Mouse (Mus musculus): Measurements from ENCODE around the gene Tnfsf13b. TPM values are rescaled to one million over a fixed set of nuclear protein-coding genes. Genes with fewer than 3 reads are reported as not detected.
A peak's percentile ranks its signal among the peaks of the same experiment; 100 is the strongest.

The Tnfsf13b gene
- polyA plus RNA-seq, 1 experiment from 2014 or later = 0.40 TPM

DNA sequence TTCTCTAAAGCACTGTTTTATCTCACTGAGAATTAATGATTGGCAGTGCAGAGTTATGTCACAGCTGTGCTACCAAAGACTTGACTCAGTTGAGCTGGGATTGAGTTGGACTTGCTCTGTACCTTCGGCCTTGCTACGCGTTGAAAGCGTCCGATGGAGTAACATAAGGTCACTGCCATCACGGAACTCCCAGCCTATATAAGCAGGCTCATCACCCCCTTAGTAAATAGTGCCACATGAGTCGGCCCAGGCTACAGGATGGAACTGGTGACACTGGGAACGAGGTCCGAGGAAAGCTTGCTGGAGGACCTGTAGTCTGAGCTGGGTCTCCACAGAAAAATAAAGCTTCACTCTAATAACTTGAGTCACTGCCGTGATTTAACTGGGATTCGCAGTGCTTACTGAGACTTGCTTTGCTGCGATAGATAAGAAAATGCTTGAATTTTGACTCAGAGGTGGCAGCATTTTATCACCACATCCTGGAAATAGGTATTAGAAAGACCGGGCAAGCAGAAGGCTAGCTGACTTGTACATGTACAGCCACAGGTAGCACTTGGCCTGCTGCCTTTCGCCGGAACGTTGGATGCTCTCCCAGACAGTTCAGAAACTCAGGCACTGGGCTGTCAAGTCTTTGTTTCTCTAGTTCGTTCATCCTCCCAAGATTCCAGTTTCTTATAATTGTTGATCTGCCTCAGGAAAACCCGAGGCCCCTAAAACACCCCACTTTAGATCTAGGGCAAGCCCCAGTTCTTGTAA is 27.6 kb upstream of the Tnfsf13b start:
- Histone ChIP-seq H3K36me3 (ENCODE audit: control insufficient read depth, insufficient read depth, low read length) (no peaks in the 10 kb centered on the region), H3K4me1 (ENCODE audit: control insufficient read depth, insufficient read depth, low read length) (peaks cover 22% of the 10 kb centered on the region), H3K4me2 (peak overlapping the region; percentile 92), H3K4me3 (ENCODE audit: low read depth, low read length) (peak overlapping the region; percentile 82), H3K9ac (ENCODE audit: low read depth, low read length) (peak overlapping the region; percentile 96), H3K27ac (ENCODE audit: low read depth, low read length) (no peak overlapping the region), H3K27me3 (ENCODE audit: control insufficient read depth, insufficient read depth, low read length) (no peaks in the 10 kb centered on the region), H3K9me3 (replicated peaks; ENCODE audit: control insufficient read depth, low read length) (no peaks in the 10 kb centered on the region)
- 42% methylated on average over 18 of the region's 18 CpGs for WGBS (ENCODE audit: insufficient replicate concordance)
- no peak for ATAC-seq (replicated peaks; ENCODE audit: insufficient number of reproducible peaks, low FRiP score, low TSS enrichment)

DNA sequence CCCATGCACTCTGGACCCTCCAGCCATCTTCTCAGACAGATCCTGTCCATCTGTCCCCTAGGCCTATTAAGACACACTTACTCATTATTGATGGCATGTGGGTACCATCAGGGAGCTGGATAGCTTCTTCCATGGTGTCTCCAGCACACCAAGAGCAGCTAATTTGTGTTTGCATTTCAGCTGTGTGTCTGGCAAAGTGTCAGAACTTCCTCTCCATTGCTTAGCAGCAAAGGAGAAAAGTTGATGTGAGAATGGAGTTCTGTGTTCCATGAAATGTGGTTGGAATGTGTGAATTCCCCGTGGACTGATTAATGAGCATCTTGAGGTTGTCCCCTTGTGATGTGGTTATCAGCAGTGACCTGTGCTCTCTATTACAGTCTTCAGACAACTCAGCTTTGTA is 26.5 kb upstream of the Tnfsf13b start:
- Histone ChIP-seq H3K36me3 (ENCODE audit: control insufficient read depth, insufficient read depth, low read length) (no peaks in the 10 kb centered on the region), H3K27ac (ENCODE audit: low read depth, low read length) (no peak overlapping the region), H3K4me1 (ENCODE audit: control insufficient read depth, insufficient read depth, low read length) (peaks cover 22% of the 10 kb centered on the region), H3K4me2 (no peak overlapping the region), H3K9ac (ENCODE audit: low read depth, low read length) (no peak overlapping the region), H3K9me3 (replicated peaks; ENCODE audit: control insufficient read depth, low read length) (no peaks in the 10 kb centered on the region), H3K27me3 (ENCODE audit: control insufficient read depth, insufficient read depth, low read length) (no peaks in the 10 kb centered on the region), H3K4me3 (ENCODE audit: low read depth, low read length) (no peak overlapping the region)
- WGBS (ENCODE audit: insufficient replicate concordance) = 67% methylated on average over 1 of the region's 1 CpGs
- ATAC-seq (replicated peaks; ENCODE audit: insufficient number of reproducible peaks, low FRiP score, low TSS enrichment) = no peak

DNA sequence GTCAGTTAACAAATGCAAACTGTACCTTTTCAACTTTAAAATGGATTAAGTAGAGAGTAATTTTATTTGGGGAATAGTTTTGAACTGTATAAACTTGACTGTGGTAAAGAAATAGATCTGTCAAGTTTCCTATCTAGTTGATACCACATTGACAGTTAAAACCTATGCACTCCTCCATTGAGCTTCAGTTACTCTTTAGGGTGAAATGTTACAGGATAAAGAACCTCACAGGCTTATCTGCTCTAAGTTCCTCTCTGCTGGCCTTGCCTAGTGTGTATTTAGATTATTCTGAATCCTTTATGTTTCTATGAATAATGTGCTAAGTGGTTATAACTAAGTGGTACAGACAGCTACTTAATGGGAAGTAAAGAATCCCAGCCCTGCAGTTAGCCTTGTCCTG is 26.1 kb upstream of the Tnfsf13b start:
- no peak overlapping the region for H3K4me2 ChIP-seq
- no peak overlapping the region for H3K9ac ChIP-seq (ENCODE audit: low read depth, low read length)
- no peaks in the 10 kb centered on the region for H3K36me3 ChIP-seq (ENCODE audit: control insufficient read depth, insufficient read depth, low read length)
- H3K27ac ChIP-seq (ENCODE audit: low read depth, low read length) = no peak overlapping the region
- H3K4me1 ChIP-seq (ENCODE audit: control insufficient read depth, insufficient read depth, low read length) = peaks cover 19% of the 10 kb centered on the region
- no peaks in the 10 kb centered on the region for H3K9me3 ChIP-seq (replicated peaks; ENCODE audit: control insufficient read depth, low read length)
- no peaks in the 10 kb centered on the region for H3K27me3 ChIP-seq (ENCODE audit: control insufficient read depth, insufficient read depth, low read length)
- H3K4me3 ChIP-seq (ENCODE audit: low read depth, low read length) = no peak overlapping the region
- no peak for ATAC-seq (replicated peaks; ENCODE audit: insufficient number of reproducible peaks, low FRiP score, low TSS enrichment)

DNA sequence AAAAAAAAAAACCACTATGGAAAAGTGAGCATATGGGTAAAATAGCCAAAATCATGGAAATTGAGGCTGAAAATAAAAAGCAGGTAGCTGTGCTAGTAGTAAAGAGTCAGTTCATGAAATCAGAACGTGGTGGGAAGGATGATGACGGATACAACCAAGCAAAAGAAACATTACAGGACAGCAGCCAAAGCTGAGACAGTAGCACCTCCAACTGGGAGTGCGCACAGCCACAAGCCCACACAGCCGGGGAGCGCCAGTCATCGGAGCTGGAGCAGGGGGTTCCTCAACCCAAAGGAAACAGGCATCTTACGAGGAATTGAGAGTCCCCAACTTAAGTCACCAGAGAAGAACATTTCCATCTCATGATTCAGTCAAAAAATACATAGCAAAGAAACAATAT is 2.2 kb upstream of the Tnfsf13b start:
- no peak for ATAC-seq (replicated peaks; ENCODE audit: insufficient number of reproducible peaks, low FRiP score, low TSS enrichment)
- Histone ChIP-seq H3K4me1 (ENCODE audit: control insufficient read depth, insufficient read depth, low read length) (no peaks in the 10 kb centered on the region), H3K9me3 (replicated peaks; ENCODE audit: control insufficient read depth, low read length) (no peaks in the 10 kb centered on the region), H3K36me3 (ENCODE audit: control insufficient read depth, insufficient read depth, low read length) (no peaks in the 10 kb centered on the region), H3K27me3 (ENCODE audit: control insufficient read depth, insufficient read depth, low read length) (peaks cover 8% of the 10 kb centered on the region; the same call in 1 of the 2 replicates), H3K4me3 (ENCODE audit: low read depth, low read length) (no peak overlapping the region), H3K27ac (ENCODE audit: low read depth, low read length) (no peak overlapping the region), H3K4me2 (no peak overlapping the region), H3K9ac (ENCODE audit: low read depth, low read length) (no peak overlapping the region)
- 69% methylated on average over 7 of the region's 7 CpGs for WGBS (ENCODE audit: insufficient replicate concordance)

DNA sequence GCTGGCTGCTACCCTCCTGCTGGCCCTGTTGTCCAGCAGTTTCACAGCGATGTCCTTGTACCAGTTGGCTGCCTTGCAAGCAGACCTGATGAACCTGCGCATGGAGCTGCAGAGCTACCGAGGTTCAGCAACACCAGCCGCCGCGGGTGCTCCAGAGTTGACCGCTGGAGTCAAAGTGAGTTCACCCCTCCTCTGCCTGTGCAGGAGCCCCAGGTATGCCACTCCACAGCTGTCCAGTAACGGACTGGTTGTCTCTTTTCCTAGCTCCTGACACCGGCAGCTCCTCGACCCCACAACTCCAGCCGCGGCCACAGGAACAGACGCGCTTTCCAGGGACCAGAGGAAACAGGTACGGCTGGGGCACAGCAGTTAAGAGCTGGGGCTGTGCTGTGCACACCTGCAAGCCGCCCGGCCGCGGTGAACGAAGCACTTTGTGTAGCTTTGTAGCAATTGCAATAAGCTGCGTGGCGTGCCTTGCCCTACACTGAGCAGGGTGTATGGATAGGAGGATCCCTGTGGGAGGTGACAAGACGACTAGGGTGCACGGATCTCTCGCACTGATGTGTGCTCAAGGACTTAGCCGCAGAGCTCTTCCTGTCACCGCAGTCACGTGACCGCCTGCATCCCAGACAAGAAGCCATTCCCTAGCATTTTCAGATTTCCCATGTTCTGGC is 856 bp downstream of the Tnfsf13b start:
- 4% methylated on average over 29 of the region's 29 CpGs for WGBS (ENCODE audit: insufficient replicate concordance)
- H3K4me2 ChIP-seq = peak overlapping the region; percentile 78
- H3K4me1 ChIP-seq (ENCODE audit: control insufficient read depth, insufficient read depth, low read length) = no peaks in the 10 kb centered on the region
- ATAC-seq (replicated peaks; ENCODE audit: insufficient number of reproducible peaks, low FRiP score, low TSS enrichment) = peak; percentile 42; the same call in 1 of the 2 replicates
- H3K36me3 ChIP-seq (ENCODE audit: control insufficient read depth, insufficient read depth, low read length) = no peaks in the 10 kb centered on the region
- no peaks in the 10 kb centered on the region for H3K9me3 ChIP-seq (replicated peaks; ENCODE audit: control insufficient read depth, low read length)
- peaks cover 8% of the 10 kb centered on the region; the same call in 1 of the 2 replicates for H3K27me3 ChIP-seq (ENCODE audit: control insufficient read depth, insufficient read depth, low read length)
- H3K27ac ChIP-seq (ENCODE audit: low read depth, low read length) = no peak overlapping the region
- H3K9ac ChIP-seq (ENCODE audit: low read depth, low read length) = no peak overlapping the region
- H3K4me3 ChIP-seq (ENCODE audit: low read depth, low read length) = peak overlapping the region; percentile 41

DNA sequence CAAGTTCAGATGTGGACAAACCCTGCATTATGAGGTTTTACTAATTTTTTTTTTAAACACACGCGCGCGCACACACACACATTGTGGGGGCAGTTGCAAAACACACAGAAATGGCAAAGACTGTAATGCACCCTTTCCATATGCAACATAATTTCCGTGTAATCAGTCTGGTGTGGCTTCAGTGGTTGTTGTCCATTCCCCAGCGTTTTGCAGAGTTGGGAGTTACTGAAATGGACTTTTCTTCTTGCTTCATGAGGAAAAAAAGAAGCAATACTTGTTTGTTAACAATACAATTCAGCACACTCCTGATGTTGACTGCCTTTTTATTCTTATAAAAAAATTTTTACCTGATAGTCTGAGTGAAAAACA is 1.4 kb downstream of the Tnfsf13b start:
- peak overlapping the region; percentile 78 for H3K4me2 ChIP-seq
- peaks cover 8% of the 10 kb centered on the region; the same call in 1 of the 2 replicates for H3K27me3 ChIP-seq (ENCODE audit: control insufficient read depth, insufficient read depth, low read length)
- WGBS (ENCODE audit: insufficient replicate concordance) = 39% methylated on average over 6 of the region's 6 CpGs
- H3K27ac ChIP-seq (ENCODE audit: low read depth, low read length) = no peak overlapping the region
- no peaks in the 10 kb centered on the region for H3K4me1 ChIP-seq (ENCODE audit: control insufficient read depth, insufficient read depth, low read length)
- no peaks in the 10 kb centered on the region for H3K36me3 ChIP-seq (ENCODE audit: control insufficient read depth, insufficient read depth, low read length)
- peak overlapping the region; percentile 41 for H3K4me3 ChIP-seq (ENCODE audit: low read depth, low read length)
- no peak for ATAC-seq (replicated peaks; ENCODE audit: insufficient number of reproducible peaks, low FRiP score, low TSS enrichment)
- H3K9me3 ChIP-seq (replicated peaks; ENCODE audit: control insufficient read depth, low read length) = no peaks in the 10 kb centered on the region
- no peak overlapping the region for H3K9ac ChIP-seq (ENCODE audit: low read depth, low read length)

DNA sequence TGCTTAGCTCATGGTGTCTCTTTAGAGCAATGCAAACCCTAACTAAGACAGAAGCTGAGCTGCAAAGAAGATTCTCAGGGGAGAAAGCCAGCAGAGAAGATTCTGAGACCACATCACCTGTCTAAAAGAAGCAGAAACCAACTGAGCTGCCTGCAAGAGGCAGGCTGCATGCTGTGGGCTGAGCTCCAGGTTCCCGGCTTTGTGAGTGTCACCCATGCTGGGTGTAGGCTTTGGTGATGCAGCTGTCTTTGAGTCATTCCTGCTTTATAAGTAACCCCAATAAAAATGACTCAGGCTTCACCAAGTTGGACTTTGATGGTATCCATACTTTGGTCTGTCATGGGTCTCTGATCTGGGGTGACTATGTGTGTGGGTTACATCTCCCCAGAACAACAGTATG is 10.0 kb downstream of the Tnfsf13b start:
- Histone ChIP-seq H3K27ac (ENCODE audit: low read depth, low read length) (no peak overlapping the region), H3K4me3 (ENCODE audit: low read depth, low read length) (no peak overlapping the region), H3K4me2 (no peak overlapping the region), H3K27me3 (ENCODE audit: control insufficient read depth, insufficient read depth, low read length) (no peaks in the 10 kb centered on the region), H3K4me1 (ENCODE audit: control insufficient read depth, insufficient read depth, low read length) (no peaks in the 10 kb centered on the region), H3K9me3 (replicated peaks; ENCODE audit: control insufficient read depth, low read length) (no peaks in the 10 kb centered on the region), H3K36me3 (ENCODE audit: control insufficient read depth, insufficient read depth, low read length) (no peaks in the 10 kb centered on the region), H3K9ac (ENCODE audit: low read depth, low read length) (no peak overlapping the region)
- no peak for ATAC-seq (replicated peaks; ENCODE audit: insufficient number of reproducible peaks, low FRiP score, low TSS enrichment)
- WGBS (ENCODE audit: insufficient replicate concordance) = 56% methylated on average over 1 of the region's 1 CpGs

DNA sequence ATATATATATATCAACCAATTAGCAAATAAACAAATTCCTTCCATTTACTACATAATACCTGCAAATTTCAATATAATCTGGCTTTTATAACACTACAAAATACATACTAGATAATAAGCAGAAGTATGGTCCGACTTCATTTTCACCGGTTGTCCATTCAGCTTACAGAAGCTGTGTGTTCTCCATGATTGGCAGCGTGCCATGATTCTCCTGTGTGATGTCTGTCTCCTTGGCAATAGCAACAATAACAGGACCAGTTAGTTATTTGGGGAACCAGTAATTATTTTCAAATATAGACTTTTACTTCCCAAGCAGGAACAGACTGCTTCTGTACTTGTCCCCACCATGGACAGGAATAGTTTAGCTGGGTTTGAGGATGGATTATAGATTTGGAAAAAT is 11.0 kb downstream of the Tnfsf13b start:
- no peaks in the 10 kb centered on the region for H3K4me1 ChIP-seq (ENCODE audit: control insufficient read depth, insufficient read depth, low read length)
- ATAC-seq (replicated peaks; ENCODE audit: insufficient number of reproducible peaks, low FRiP score, low TSS enrichment) = no peak
- H3K27me3 ChIP-seq (ENCODE audit: control insufficient read depth, insufficient read depth, low read length) = no peaks in the 10 kb centered on the region
- no peak overlapping the region for H3K27ac ChIP-seq (ENCODE audit: low read depth, low read length)
- WGBS (ENCODE audit: insufficient replicate concordance) = 75% methylated on average over 3 of the region's 3 CpGs
- H3K9me3 ChIP-seq (replicated peaks; ENCODE audit: control insufficient read depth, low read length) = no peaks in the 10 kb centered on the region
- no peaks in the 10 kb centered on the region for H3K36me3 ChIP-seq (ENCODE audit: control insufficient read depth, insufficient read depth, low read length)
- no peak overlapping the region for H3K9ac ChIP-seq (ENCODE audit: low read depth, low read length)
- no peak overlapping the region for H3K4me3 ChIP-seq (ENCODE audit: low read depth, low read length)
- H3K4me2 ChIP-seq = no peak overlapping the region
